Mouse (Mus musculus) hindbrain, embryonic 15.5 days (tissue): ENCODE data around the gene Vgll4. TPM values are rescaled to one million over a fixed set of nuclear protein-coding genes. Genes with fewer than 3 reads are reported as not detected.
"Not testable (repeated sequence)": the region's sequence is repeated elsewhere in the genome, so short reads cannot be mapped to it uniquely, and the experiment has no call there.

Source experiments
- ATAC-seq: fragments of 200-750 bp; cut with Nextera tagmentation; 2 replicates; pipeline ENCODE4 v1.8.0; 2017; ENCODE audit warnings: low read depth, moderate number of reproducible peaks, moderate TSS enrichment; ENCODE audit not compliant: low FRiP score
- H3K27ac ChIP-seq: fragments of 300-500 bp; sonication (generic); replicated peaks from 2 replicates; pipeline ENCODE4 v1.5.1; 2015; ENCODE audit warnings: mild to moderate bottlenecking, inconsistent platforms
- H3K27me3 ChIP-seq: fragments of 300-500 bp; sonication (generic); 2 replicates; pipeline ENCODE4 v1.6.1; 2015; ENCODE audit warnings: control low read depth, inconsistent platforms
- H3K36me3 ChIP-seq: fragments of 300-500 bp; sonication (generic); 2 replicates; pipeline ENCODE4 v1.6.1; 2015; ENCODE audit warnings: control low read depth, inconsistent platforms
- H3K4me1 ChIP-seq: fragments of 300-500 bp; sonication (generic); replicated peaks from 2 replicates; pipeline ENCODE4 v1.6.1; 2015; ENCODE audit warnings: control low read depth, inconsistent platforms
- H3K4me2 ChIP-seq: fragments of 300-500 bp; sonication (generic); 2 replicates; pipeline ENCODE4 v1.6.1; 2015; ENCODE audit warnings: moderate library complexity, mild to moderate bottlenecking, inconsistent platforms
- H3K4me3 ChIP-seq: fragments of 300-500 bp; sonication (generic); 2 replicates; pipeline ENCODE4 v1.5.1; 2015; ENCODE audit warnings: mild to moderate bottlenecking, inconsistent platforms
- H3K9ac ChIP-seq: fragments of 300-500 bp; sonication (generic); 2 replicates; pipeline ENCODE4 v1.6.1; 2015; ENCODE audit warnings: inconsistent platforms
- H3K9me3 ChIP-seq: fragments of 300-500 bp; sonication (generic); 2 replicates; pipeline ENCODE4 v1.6.1; 2016; ENCODE audit warnings: control low read depth, inconsistent platforms
- WGBS: fragments of 180-500 bp; shearing (Covaris S2); methylation state at CpG from one replicate; pipeline ENCODE4 v1.1.7; 2015; 5-methylcytosine and 5-hydroxymethylcytosine counted together
- polyA plus RNA-seq: library from polyadenylated mRNA; unstranded; fragments of >200 nt; fragmentation: Nextera tagmentation; extraction: Ambion mirVana; gene quantifications from 2 replicates; pipeline ENCODE4 v1.2.1, GENCODE M21; 2015

Vgll4 gene
- polyA plus RNA-seq, 1 experiment from 2014 or later, result 51.8 TPM

DNA sequence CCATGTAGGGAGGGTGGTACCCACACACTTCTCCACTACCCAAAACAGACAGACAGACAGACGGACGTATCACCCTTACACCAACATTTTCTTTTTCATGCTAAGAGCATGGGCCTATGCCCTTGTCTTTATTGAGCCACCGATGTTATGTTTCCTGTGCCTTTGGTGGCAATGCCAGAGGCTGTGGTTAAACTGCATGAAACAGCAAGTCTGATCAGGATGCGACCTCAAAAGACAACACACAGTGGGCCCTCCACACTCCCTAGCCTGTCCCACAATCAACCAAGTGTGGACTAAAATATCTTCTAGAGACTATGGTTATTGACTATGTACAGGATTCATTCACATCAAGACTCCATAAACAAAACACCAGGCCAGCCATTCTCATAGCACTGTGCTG lies 70.8 kb downstream of the Vgll4 start:
- Histone ChIP-seq H3K27me3 (no peaks in the 10 kb centered on the region), H3K4me1 (peaks cover 56% of the 10 kb centered on the region), H3K9me3 (no peaks in the 10 kb centered on the region), H3K9ac (no peak overlapping the region), H3K4me2 (no peak overlapping the region), H3K27ac (no peak overlapping the region), H3K4me3 (no peak overlapping the region), H3K36me3 (no peaks in the 10 kb centered on the region)
- ATAC-seq, result no peak
- 96% methylated on average over 4 of the region's 4 CpGs for WGBS

DNA sequence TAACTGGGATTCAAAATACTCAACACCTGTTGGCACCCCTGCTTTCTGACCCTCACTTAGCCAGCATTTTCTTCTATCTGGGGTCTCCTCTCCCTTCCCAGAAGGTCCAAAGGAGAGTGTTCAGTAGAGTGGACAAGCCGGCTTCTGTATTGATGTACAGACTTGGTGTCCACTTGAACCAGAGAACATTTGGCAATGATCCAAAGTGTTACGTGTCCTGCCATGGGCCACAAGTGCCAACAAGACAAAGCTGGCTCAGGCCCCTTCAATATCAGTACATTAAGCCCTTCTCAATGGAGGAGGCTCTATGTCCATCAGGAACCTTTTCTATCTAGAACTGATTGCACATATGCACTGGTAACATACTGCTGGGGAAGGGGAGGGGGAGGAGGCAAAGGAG lies 73.5 kb downstream of the Vgll4 start:
- 67% methylated on average over 2 of the region's 2 CpGs for WGBS
- Histone ChIP-seq H3K4me2 (no peak overlapping the region), H3K9ac (no peak overlapping the region), H3K4me3 (no peak overlapping the region), H3K27ac (no peak overlapping the region), H3K9me3 (no peaks in the 10 kb centered on the region), H3K27me3 (no peaks in the 10 kb centered on the region), H3K36me3 (no peaks in the 10 kb centered on the region), H3K4me1 (peaks cover 57% of the 10 kb centered on the region)
- no peak for ATAC-seq

DNA sequence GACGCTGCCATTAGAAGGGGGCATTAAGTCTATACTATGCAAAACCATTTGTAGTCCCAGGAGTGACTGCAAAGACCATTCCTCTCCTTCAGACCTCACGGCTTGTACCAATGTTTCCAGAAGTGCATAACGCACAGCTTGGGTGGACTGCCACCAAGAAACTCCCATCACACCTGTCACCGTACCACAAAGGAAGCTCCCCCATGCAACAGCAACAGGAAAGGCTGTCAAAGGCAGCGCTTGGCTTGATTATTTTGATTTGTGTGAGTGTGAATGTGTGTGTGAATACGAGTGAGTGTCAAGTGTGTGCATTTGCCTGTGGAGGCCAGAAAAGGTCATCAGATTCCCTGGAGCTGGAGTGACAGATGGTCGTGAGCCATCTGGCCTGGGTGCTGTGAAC lies 74.6 kb downstream of the Vgll4 start:
- Histone ChIP-seq H3K4me1 (peaks cover 58% of the 10 kb centered on the region), H3K36me3 (no peaks in the 10 kb centered on the region), H3K9me3 (no peaks in the 10 kb centered on the region), H3K4me2 (no peak overlapping the region), H3K27me3 (no peaks in the 10 kb centered on the region), H3K9ac (no peak overlapping the region), H3K4me3 (no peak overlapping the region), H3K27ac (no peak overlapping the region)
- ATAC-seq, result no peak
- 92% methylated on average over 7 of the region's 7 CpGs for WGBS

DNA sequence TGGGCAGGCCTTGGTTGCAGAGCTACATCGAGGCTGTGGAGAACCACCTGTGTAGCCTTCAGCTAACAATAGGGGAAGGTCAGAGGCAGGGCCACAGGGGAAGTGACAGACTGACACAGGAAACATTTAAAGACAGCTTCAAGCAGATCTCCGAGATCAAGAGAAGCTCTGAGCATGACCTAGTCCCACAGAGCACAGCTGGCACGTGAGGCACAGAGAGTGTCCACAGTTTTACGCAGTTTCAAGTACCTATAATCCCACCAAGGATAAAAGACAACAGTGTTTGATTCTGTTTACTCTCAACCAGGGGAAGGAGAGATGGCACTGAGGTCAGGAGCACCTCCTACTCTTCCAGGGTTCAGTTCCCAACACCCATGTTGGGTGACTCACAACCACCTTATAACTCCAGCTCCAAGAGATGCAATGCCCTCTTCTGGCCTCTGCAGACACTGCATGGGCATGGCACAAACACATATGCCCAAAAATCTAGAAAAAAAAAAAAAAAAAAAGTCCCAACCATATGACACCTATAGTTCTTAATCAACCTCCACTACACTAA lies 75.2 kb downstream of the Vgll4 start:
- H3K4me1 ChIP-seq, result peaks cover 55% of the 10 kb centered on the region
- WGBS, result 71% methylated on average over 4 of the region's 4 CpGs

DNA sequence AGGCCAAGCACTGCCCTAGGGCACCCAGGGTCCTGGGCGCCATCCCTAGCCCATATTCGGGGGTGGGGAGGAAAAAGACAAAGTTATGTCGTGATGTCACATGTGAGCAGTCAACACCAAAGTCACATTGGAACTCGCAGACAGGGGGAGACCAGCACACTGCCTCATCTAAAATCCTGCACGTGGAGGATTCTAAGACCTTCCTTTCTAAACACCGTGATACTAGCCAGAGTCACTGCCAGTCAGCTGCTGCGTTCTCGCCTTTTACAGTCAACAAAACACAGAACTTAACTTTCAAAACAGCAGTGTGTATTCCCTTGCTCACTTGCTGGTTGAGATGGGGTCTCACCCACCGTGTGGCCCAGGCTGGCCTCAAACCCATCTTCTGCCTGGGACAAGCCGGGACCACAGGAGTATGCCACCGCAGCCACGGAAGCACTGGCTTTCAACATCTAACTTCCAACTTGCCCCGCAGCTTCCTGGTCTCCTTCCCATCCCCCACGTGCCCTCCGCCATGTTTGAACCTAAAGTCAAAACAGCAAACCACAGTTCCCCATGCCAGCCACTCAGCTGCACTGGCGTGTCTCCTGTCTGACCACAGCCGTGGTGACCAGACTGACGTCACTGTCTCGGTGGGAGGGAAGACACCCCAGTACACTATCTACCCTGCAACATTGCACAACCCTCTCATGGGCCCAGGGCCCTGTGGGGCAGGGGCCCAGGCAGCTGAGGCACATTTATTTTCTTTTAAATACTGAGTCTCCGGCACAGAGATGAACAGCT lies 76.2 kb downstream of the Vgll4 start:
- H3K27ac ChIP-seq, result peak overlapping the region; percentile 76; the same call in 1 of the 2 replicates
- no peak overlapping the region for H3K9ac ChIP-seq
- WGBS, result 65% methylated on average over 20 of the region's 20 CpGs
- no peak for ATAC-seq
- H3K36me3 ChIP-seq, result no peaks in the 10 kb centered on the region
- H3K4me2 ChIP-seq, result no peak overlapping the region
- H3K4me1 ChIP-seq, result peaks cover 54% of the 10 kb centered on the region
- no peak overlapping the region for H3K4me3 ChIP-seq
- H3K9me3 ChIP-seq, result no peaks in the 10 kb centered on the region
- no peaks in the 10 kb centered on the region for H3K27me3 ChIP-seq

More for the DNA sequence above, 75.2 kb downstream of the Vgll4 start:
- H3K27ac ChIP-seq, result no peak overlapping the region
- no peak overlapping the region for H3K4me3 ChIP-seq
- no peak for ATAC-seq
- H3K9me3 ChIP-seq, result no peaks in the 10 kb centered on the region
- H3K36me3 ChIP-seq, result no peaks in the 10 kb centered on the region
- no peaks in the 10 kb centered on the region for H3K27me3 ChIP-seq
- H3K9ac ChIP-seq, result no peak overlapping the region
- H3K4me2 ChIP-seq, result no peak overlapping the region

DNA sequence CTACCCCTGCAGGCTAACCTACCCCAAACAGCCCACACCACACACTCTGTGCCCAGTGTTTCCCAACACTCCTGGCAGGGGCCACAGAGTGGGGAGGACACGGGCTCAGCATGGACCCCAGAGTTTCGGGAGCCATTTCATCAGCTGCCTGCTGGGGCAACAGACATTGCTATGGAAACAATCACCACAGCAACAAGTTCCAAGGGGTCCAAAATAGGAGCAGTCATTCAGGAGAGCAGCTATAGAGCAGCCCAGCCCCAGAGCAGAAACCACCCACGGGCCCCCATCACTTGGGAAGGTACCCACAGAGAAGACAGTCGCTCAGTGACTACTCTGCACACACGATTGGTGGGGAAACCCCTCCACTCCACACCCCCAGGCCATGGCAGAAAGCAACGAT lies 77.4 kb downstream of the Vgll4 start:
- Histone ChIP-seq H3K27me3 (no peaks in the 10 kb centered on the region), H3K4me1 (peaks cover 65% of the 10 kb centered on the region), H3K4me3 (no peak overlapping the region), H3K36me3 (no peaks in the 10 kb centered on the region), H3K4me2 (peak overlapping the region; percentile 27), H3K9me3 (no peaks in the 10 kb centered on the region), H3K9ac (no peak overlapping the region), H3K27ac (peak overlapping the region; percentile 76)
- ATAC-seq, result peak; percentile 59
- 4% methylated on average over 6 of the region's 6 CpGs for WGBS

DNA sequence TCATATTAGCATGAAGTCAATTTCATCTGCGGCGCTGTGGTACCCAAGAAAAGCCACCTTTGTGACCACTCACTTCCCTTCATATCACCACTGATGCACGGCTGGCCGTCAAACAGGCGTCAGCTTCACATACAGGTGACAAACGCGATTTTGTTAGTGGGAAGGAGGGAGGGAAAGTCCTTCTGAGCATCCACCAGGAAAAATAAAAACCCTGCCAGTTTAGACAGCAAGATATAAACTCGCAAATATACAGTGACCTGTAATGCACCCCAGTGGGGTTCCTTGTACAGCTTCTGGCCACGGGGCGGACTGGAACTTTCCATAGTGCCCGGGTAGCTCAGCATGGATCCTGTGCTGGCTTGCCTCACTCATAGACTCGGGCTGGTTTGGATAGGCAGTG lies 78.0 kb downstream of the Vgll4 start:
- no peaks in the 10 kb centered on the region for H3K9me3 ChIP-seq
- peak overlapping the region; percentile 27 for H3K4me2 ChIP-seq
- no peaks in the 10 kb centered on the region for H3K27me3 ChIP-seq
- H3K4me1 ChIP-seq, result peaks cover 71% of the 10 kb centered on the region
- H3K4me3 ChIP-seq, result no peak overlapping the region
- ATAC-seq, result no peak
- 45% methylated on average over 12 of the region's 12 CpGs for WGBS
- no peaks in the 10 kb centered on the region for H3K36me3 ChIP-seq
- peak overlapping the region; percentile 76 for H3K27ac ChIP-seq
- 0 out of 2 replicates have a peak overlapping the region, but pooled peaks have one; percentile 12 for H3K9ac ChIP-seq

DNA sequence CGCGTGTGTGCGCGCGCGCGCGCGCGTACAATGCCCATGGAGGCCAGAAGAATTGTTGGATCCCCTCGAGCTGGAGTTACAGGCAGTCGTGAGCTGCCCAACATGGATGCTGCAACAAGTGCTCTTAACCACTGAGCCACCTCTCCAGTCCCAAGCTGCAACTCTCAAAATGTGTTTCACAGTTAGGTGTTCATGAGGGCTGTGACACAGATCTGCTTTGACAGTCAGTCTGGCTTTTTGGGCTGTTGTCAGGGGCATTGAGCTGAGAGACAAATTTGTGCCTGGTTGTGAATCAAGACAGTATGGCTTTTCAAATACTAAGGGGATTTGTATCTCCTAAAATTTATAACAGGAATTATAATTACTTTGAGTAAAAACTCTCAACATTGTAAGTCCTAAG lies 78.5 kb downstream of the Vgll4 start:
- peak overlapping the region; percentile 76 for H3K27ac ChIP-seq
- H3K4me1 ChIP-seq, result peaks cover 74% of the 10 kb centered on the region
- no peaks in the 10 kb centered on the region for H3K9me3 ChIP-seq
- H3K9ac ChIP-seq, result no peak overlapping the region
- ATAC-seq, result no peak
- H3K27me3 ChIP-seq, result no peaks in the 10 kb centered on the region
- peak overlapping the region; percentile 8; the same call in 1 of the 2 replicates for H3K4me2 ChIP-seq
- 87% methylated on average over 12 of the region's 12 CpGs for WGBS
- no peaks in the 10 kb centered on the region for H3K36me3 ChIP-seq
- no peak overlapping the region for H3K4me3 ChIP-seq

DNA sequence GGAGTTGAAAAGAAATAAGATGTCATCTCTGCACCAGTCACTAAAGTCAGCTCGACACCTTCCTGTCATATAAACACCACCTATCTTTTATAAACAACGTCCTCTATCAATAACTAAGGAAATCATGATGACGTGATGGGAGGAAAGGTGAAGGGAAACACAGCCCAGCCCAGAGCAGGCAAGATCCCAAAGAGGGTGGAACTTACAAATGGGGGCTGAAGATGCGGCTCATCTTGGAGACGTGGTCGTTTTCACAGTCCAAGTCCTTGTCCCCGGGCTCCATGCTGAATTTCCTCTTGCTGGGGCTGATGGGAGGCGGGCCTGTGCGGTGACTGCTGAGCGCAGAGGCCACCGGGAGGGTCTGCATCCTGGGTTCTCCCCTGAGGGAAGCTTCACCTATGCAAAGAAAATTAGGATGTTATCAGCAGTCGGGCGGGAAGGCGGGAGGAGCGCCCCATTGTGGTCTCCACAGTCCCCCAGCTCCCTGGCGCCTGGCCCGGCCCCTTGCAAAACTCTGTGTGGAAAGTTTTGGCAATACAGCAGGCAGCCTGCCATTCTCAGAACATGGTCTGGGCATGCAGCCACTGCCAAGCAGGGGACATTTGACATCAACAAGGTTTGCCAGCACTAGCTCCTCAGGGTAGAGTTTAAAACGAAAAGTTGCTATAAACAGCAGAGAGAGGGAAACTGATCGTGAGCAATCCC lies 79.2 kb downstream of the Vgll4 start:
- no peak overlapping the region for H3K9ac ChIP-seq
- peak overlapping the region; percentile 36 for H3K4me2 ChIP-seq
- H3K27ac ChIP-seq, result peak overlapping the region; percentile 76
- ATAC-seq, result peak; percentile 10; the same call in 1 of the 2 replicates
- no peak overlapping the region for H3K4me3 ChIP-seq
- 39% methylated on average over 19 of the region's 19 CpGs for WGBS
- H3K36me3 ChIP-seq, result no peaks in the 10 kb centered on the region
- H3K27me3 ChIP-seq, result no peaks in the 10 kb centered on the region
- H3K9me3 ChIP-seq, result no peaks in the 10 kb centered on the region
- peaks cover 81% of the 10 kb centered on the region for H3K4me1 ChIP-seq

DNA sequence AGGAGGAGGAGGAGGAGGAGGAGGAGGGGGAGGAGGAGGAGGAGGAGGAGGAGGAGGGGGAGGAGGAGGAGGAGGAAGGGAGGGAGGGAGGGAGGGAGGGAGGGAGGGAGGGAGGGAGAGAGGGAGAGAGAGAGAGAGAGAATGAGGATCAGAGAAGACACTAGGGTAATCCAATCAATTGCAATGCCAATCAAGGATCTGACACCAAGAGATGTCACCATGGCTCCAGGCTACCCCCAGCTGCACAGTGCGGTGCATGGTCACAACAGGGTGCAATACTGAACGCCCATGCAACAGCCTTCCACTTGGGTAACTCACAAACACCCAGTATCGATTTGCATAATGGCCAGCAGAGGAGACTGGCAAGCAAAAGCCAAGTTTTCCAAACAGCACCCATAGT lies 79.8 kb downstream of the Vgll4 start:
- peaks cover 82% of the 10 kb centered on the region for H3K4me1 ChIP-seq
- peak overlapping the region; percentile 47 for H3K27ac ChIP-seq
- not testable (repeated sequence) for H3K9ac ChIP-seq, ATAC-seq, H3K9me3 ChIP-seq, H3K36me3 ChIP-seq, H3K27me3 ChIP-seq, H3K4me3 ChIP-seq
- H3K4me2 ChIP-seq, result peak overlapping the region; percentile 36; the same call in 1 of the 2 replicates
- 43% methylated on average over 3 of the region's 3 CpGs for WGBS

DNA sequence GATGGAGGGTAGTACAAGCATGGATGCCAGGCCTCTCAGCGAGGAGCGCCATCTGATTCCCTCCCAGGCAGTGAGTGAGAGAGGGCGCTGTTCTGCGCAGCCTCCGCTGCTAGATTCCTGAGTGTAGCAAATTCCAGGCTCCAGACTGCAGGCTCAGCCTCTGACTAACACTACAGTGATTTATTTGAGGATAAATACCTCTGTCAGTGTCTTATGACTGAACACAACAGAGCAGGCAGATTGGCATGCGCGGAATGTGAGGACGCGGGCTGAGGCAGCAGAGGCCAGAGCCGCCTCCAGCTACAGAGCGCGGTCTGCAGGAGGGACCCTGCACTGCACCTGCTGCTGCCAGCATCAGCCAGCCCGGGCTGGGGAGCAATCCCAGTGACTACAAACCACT lies 80.9 kb downstream of the Vgll4 start:
- Histone ChIP-seq H3K27me3 (no peaks in the 10 kb centered on the region), H3K4me1 (peaks cover 88% of the 10 kb centered on the region)
- ATAC-seq, result peak; percentile 66

More for the DNA sequence above, 80.9 kb downstream of the Vgll4 start:
- Histone ChIP-seq H3K4me2 (peak overlapping the region; percentile 41), H3K4me3 (no peak overlapping the region), H3K9me3 (no peaks in the 10 kb centered on the region), H3K36me3 (no peaks in the 10 kb centered on the region), H3K9ac (no peak overlapping the region), H3K27ac (peak overlapping the region; percentile 75)
- WGBS, result 7% methylated on average over 13 of the region's 13 CpGs
